Mouse (Mus musculus): ENCODE results near the gene Ccr9. TPM values are rescaled to one million over a fixed set of nuclear protein-coding genes. Genes with fewer than 3 reads are reported as not detected.
"Not testable (repeated sequence)": the region's sequence is repeated elsewhere in the genome, so short reads cannot be mapped to it uniquely, and the experiment has no call there.

Ccr9 gene
- total and polyA plus RNA-seq, 2 experiments from 2014 or later: 0.04 to 1.2 TPM

- no peak for DNase-seq (ENCODE audit: low spot score)
- no peaks in the 10 kb centered on the region for H3K36me3 ChIP-seq (replicated peaks; ENCODE audit: control insufficient read depth, insufficient read depth, low read length)
- no peak overlapping the region for H3K4me3 ChIP-seq (ENCODE audit: low read depth, low read length)
- H3K9ac ChIP-seq (replicated peaks; ENCODE audit: low read depth, low read length): no peak overlapping the region
- no peak for ATAC-seq (ENCODE audit: insufficient read depth, low read depth)
- TF ChIP-seq CTCF (IDR thresholded peaks at IDR 0.05; ENCODE audit: low read depth): no peak
- TF ChIP-seq EP300 (IDR thresholded peaks at IDR 0.05; ENCODE audit: low read depth): no peak
- no peak overlapping the region for H3K27ac ChIP-seq (ENCODE audit: low read depth)
- H3K4me1 ChIP-seq (ENCODE audit: control insufficient read depth, insufficient read depth): no peaks in the 10 kb centered on the region
- H3K9me3 ChIP-seq (replicated peaks; ENCODE audit: control insufficient read depth, low read length): no peaks in the 10 kb centered on the region
- no peaks in the 10 kb centered on the region for H3K27me3 ChIP-seq (ENCODE audit: control insufficient read depth, insufficient read depth, low read length)
- no peak overlapping the region for H3K4me2 ChIP-seq (ENCODE audit: low read depth, low read length)
These were observed 19.3 kb upstream of the Ccr9 start for GRCm38 (mm10) chr9:123658981-123659380.

- H3K9me3 ChIP-seq (replicated peaks; ENCODE audit: control insufficient read depth, low read length); H3K27me3 ChIP-seq (ENCODE audit: control insufficient read depth, insufficient read depth, low read length); H3K9ac ChIP-seq (replicated peaks; ENCODE audit: low read depth, low read length); DNase-seq (ENCODE audit: low spot score); H3K4me1 ChIP-seq (ENCODE audit: control insufficient read depth, insufficient read depth); H3K4me2 ChIP-seq (ENCODE audit: low read depth, low read length); ATAC-seq (ENCODE audit: insufficient read depth, low read depth); H3K4me3 ChIP-seq (ENCODE audit: low read depth, low read length); H3K27ac ChIP-seq (ENCODE audit: low read depth); H3K36me3 ChIP-seq (replicated peaks; ENCODE audit: control insufficient read depth, insufficient read depth, low read length): not testable (repeated sequence)
- WGBS: 74% methylated on average over 17 of the region's 18 CpGs
These were observed 18.1 kb upstream of the Ccr9 start for GRCm38 (mm10) chr9:123659986-123660676.

GRCm38 (mm10) chr9:123665645-123666044 is 12.6 kb upstream of the Ccr9 start:
- Histone ChIP-seq H3K27ac (ENCODE audit: low read depth) (no peak overlapping the region), H3K4me3 (ENCODE audit: low read depth, low read length) (no peak overlapping the region), H3K27me3 (ENCODE audit: control insufficient read depth, insufficient read depth, low read length) (no peaks in the 10 kb centered on the region), H3K4me2 (ENCODE audit: low read depth, low read length) (no peak overlapping the region), H3K9me3 (replicated peaks; ENCODE audit: control insufficient read depth, low read length) (no peaks in the 10 kb centered on the region), H3K4me1 (ENCODE audit: control insufficient read depth, insufficient read depth) (no peaks in the 10 kb centered on the region), H3K9ac (replicated peaks; ENCODE audit: low read depth, low read length) (no peak overlapping the region), H3K36me3 (replicated peaks; ENCODE audit: control insufficient read depth, insufficient read depth, low read length) (no peaks in the 10 kb centered on the region)
- ATAC-seq (ENCODE audit: insufficient read depth, low read depth) (no peak), DNase-seq (ENCODE audit: low spot score) (no peak)
- 50% methylated on average over 5 of the region's 5 CpGs for WGBS
- TF ChIP-seq EP300 (IDR thresholded peaks at IDR 0.05; ENCODE audit: low read depth): no peak
- peak; percentile 27; the same call in 1 of the 2 replicates for TF ChIP-seq CTCF (IDR thresholded peaks at IDR 0.05; ENCODE audit: low read depth)

- Histone ChIP-seq H3K4me1 (ENCODE audit: control insufficient read depth, insufficient read depth) (peaks cover 7% of the 10 kb centered on the region), H3K27ac (ENCODE audit: low read depth) (no peak overlapping the region), H3K4me3 (ENCODE audit: low read depth, low read length) (0 out of 2 replicates have a peak overlapping the region, but pooled peaks have one; percentile 48), H3K4me2 (ENCODE audit: low read depth, low read length) (no peak overlapping the region), H3K27me3 (ENCODE audit: control insufficient read depth, insufficient read depth, low read length) (peaks cover 67% of the 10 kb centered on the region), H3K36me3 (replicated peaks; ENCODE audit: control insufficient read depth, insufficient read depth, low read length) (no peaks in the 10 kb centered on the region), H3K9ac (replicated peaks; ENCODE audit: low read depth, low read length) (no peak overlapping the region), H3K9me3 (replicated peaks; ENCODE audit: control insufficient read depth, low read length) (no peaks in the 10 kb centered on the region)
- WGBS: 43% methylated on average over 2 of the region's 2 CpGs
- ATAC-seq (ENCODE audit: insufficient read depth, low read depth) (no peak), DNase-seq (ENCODE audit: low spot score) (no peak)
- TF ChIP-seq EP300 (IDR thresholded peaks at IDR 0.05; ENCODE audit: low read depth) (no peak), CTCF (IDR thresholded peaks at IDR 0.05; ENCODE audit: low read depth) (no peak)
These were observed 959 bp downstream of the Ccr9 start for GRCm38 (mm10) chr9:123679198-123679597.

- WGBS: 40% methylated on average over 3 of the region's 3 CpGs
- no peak for ATAC-seq (ENCODE audit: insufficient read depth, low read depth)
- peaks cover 26% of the 10 kb centered on the region for H3K27me3 ChIP-seq (ENCODE audit: control insufficient read depth, insufficient read depth, low read length)
These were observed 5.5 kb downstream of the Ccr9 start for GRCm38 (mm10) chr9:123683704-123684103.

GRCm38 (mm10) chr9:123686206-123686605 is 8.0 kb downstream of the Ccr9 start:
- Histone ChIP-seq H3K27ac (ENCODE audit: low read depth) (no peak overlapping the region), H3K4me3 (ENCODE audit: low read depth, low read length) (no peak overlapping the region), H3K27me3 (ENCODE audit: control insufficient read depth, insufficient read depth, low read length) (0 out of 2 replicates have a peak, but pooled peaks cover 4% of the 10 kb centered on the region), H3K36me3 (replicated peaks; ENCODE audit: control insufficient read depth, insufficient read depth, low read length) (no peaks in the 10 kb centered on the region), H3K4me1 (ENCODE audit: control insufficient read depth, insufficient read depth) (no peaks in the 10 kb centered on the region), H3K4me2 (ENCODE audit: low read depth, low read length) (no peak overlapping the region), H3K9ac (replicated peaks; ENCODE audit: low read depth, low read length) (no peak overlapping the region), H3K9me3 (replicated peaks; ENCODE audit: control insufficient read depth, low read length) (no peaks in the 10 kb centered on the region)
- no peak for ATAC-seq (ENCODE audit: insufficient read depth, low read depth)
- 80% methylated on average over 5 of the region's 5 CpGs for WGBS
- no peak for DNase-seq (ENCODE audit: low spot score)
- TF ChIP-seq CTCF (IDR thresholded peaks at IDR 0.05; ENCODE audit: low read depth): no peak

More at GRCm38 (mm10) chr9:123683704-123684103, 5.5 kb downstream of the Ccr9 start:
- Histone ChIP-seq H3K36me3 (replicated peaks; ENCODE audit: control insufficient read depth, insufficient read depth, low read length) (no peaks in the 10 kb centered on the region), H3K27ac (ENCODE audit: low read depth) (no peak overlapping the region), H3K4me3 (ENCODE audit: low read depth, low read length) (no peak overlapping the region), H3K4me2 (ENCODE audit: low read depth, low read length) (no peak overlapping the region), H3K9me3 (replicated peaks; ENCODE audit: control insufficient read depth, low read length) (no peaks in the 10 kb centered on the region), H3K9ac (replicated peaks; ENCODE audit: low read depth, low read length) (no peak overlapping the region), H3K4me1 (ENCODE audit: control insufficient read depth, insufficient read depth) (peaks cover 2% of the 10 kb centered on the region; the same call in 1 of the 2 replicates)
- TF ChIP-seq EP300 (IDR thresholded peaks at IDR 0.05; ENCODE audit: low read depth) (no peak), CTCF (IDR thresholded peaks at IDR 0.05; ENCODE audit: low read depth) (no peak)
- no peak for DNase-seq (ENCODE audit: low spot score)
